Mouse (Mus musculus): ENCODE data around the gene H2-Q10.

DNA sequence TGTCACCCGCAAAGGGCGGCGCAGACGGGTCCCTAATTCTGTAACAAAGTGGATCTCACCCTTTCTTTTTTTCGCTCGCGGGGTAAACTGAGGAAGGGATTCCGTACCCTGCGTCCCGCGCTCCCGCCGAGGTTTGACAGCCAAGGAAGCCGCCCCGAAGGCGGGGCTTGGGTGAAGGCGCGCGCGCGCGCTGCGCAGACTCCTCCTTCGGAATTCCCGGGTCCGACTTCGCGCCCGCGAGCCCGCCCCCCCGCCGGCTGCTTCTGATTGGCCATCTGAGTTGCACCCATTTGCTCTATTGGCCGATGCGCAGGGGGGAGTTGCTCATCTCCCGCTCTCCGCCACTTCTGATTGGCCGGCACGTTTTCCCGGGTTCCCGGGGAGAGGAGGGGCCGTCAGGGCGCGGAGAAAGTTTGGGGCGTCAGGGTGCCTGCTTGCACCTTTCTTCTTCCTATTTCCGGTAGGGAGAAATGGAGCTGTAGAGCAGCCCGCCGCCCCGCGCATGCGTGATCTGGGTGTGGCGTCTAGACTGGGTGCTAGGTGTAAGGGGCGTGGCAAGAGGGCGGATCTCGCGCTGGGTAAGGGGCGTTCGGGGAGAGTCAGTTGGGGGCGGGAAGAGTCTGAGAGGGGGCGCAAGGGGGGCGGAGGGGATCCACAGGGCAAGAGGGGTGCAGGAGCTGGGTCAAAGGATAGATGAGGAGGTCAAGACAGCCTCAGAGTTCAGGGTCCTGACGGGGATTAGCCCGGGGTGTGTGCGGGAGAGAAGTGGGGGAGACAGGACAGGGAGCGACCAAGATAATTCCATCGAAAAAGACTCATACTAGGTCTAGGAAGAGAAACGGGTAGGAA is 47.0 kb downstream of the H2-Q10 start, which contains the start of the genes Tcf19 and Cchcr1:
- no peak for TF ChIP-seq CTCF (IDR thresholded peaks at IDR 0.05; ENCODE audit: low read depth, low read length)
- TF ChIP-seq POLR2A (IDR thresholded peaks at IDR 0.05; ENCODE audit: borderline replicate concordance, low read depth, low read length): no peak

Measured in bone marrow macrophage, adult 2 months (primary cell).